Mouse (Mus musculus) liver, embryonic 14.5 days (tissue): ENCODE data around the gene Mrps16. TPM values are rescaled to one million over a fixed set of nuclear protein-coding genes. Genes with fewer than 3 reads are reported as not detected.

ENCODE experiments used
- ATAC-seq: fragments of 200-750 bp; cut with Nextera tagmentation; 2 replicates; pipeline ENCODE4 v1.8.0; 2017; ENCODE audit warnings: moderate number of reproducible peaks, mild to moderate bottlenecking, moderate library complexity; ENCODE audit not compliant: insufficient read depth
- DNase-seq, 3 experiments: peaks; one replicate each; pipeline ENCODE4 v3.0.0-alpha.2; 2012 to 2013; ENCODE audit warnings: low read depth in 3 of 3, low spot score in 3 of 3
- H3K27ac ChIP-seq: fragments of 300-500 bp; sonication (generic); 2 replicates; pipeline ENCODE4 v1.5.1; 2014; ENCODE audit warnings: moderate library complexity, mild to moderate bottlenecking, control low read depth, inconsistent platforms
- H3K27me3 ChIP-seq: fragments of 300-500 bp; sonication (generic); 2 replicates; pipeline ENCODE4 v1.6.1; 2014; ENCODE audit warnings: mild to moderate bottlenecking, low read length, moderate library complexity; ENCODE audit not compliant: control insufficient read depth, insufficient read depth
- H3K36me3 ChIP-seq: fragments of 300-500 bp; sonication (generic); replicated peaks from 2 replicates; pipeline ENCODE4 v1.6.1; 2014; ENCODE audit warnings: low read depth; ENCODE audit not compliant: control insufficient read depth, insufficient read depth
- H3K4me1 ChIP-seq, 2 experiments: fragments of 200-500 bp in 1 of 2; fragments of 300-500 bp in 1 of 2; sonication (generic) in 1 of 2; replicated peaks; 2 replicates each; pipeline ENCODE4 v1.6.1; 2012 to 2014; ENCODE audit warnings: antibody characterized with exemption in 1 of 2, inconsistent platforms in 1 of 2, low read length in 1 of 2; ENCODE audit not compliant: control insufficient read depth in 2 of 2, insufficient read depth in 2 of 2
- H3K4me2 ChIP-seq: fragments of 300-500 bp; sonication (generic); 2 replicates; pipeline ENCODE4 v1.6.1; 2014; ENCODE audit warnings: low read depth, mild to moderate bottlenecking, control low read depth, moderate library complexity
- H3K4me3 ChIP-seq, 2 experiments: fragments of 200-500 bp in 1 of 2; fragments of 300-500 bp in 1 of 2; sonication (generic) in 1 of 2; 2 replicates each; pipeline ENCODE4 v1.5.1; 2012 to 2014; ENCODE audit warnings: low read depth in 2 of 2, low read length in 2 of 2, mild to moderate bottlenecking in 2 of 2, control low read depth in 1 of 2, inconsistent platforms in 1 of 2, moderate library complexity in 1 of 2; ENCODE audit not compliant: insufficient read depth in 1 of 2
- H3K9ac ChIP-seq: fragments of 300-500 bp; sonication (generic); replicated peaks from 2 replicates; pipeline ENCODE4 v1.6.1; 2014; ENCODE audit warnings: mild to moderate bottlenecking, control low read depth, moderate library complexity
- H3K9me3 ChIP-seq: fragments of 300-500 bp; sonication (generic); 2 replicates; pipeline ENCODE4 v1.6.1; 2016; ENCODE audit warnings: low read length, mixed read lengths; ENCODE audit not compliant: control insufficient read depth
- CTCF ChIP-seq: IDR thresholded peaks from 2 replicates; pipeline ENCODE4 v1.5.1; 2016; ENCODE audit warnings: antibody characterized with exemption, low read depth, control low read depth
- EP300 ChIP-seq: IDR thresholded peaks from 2 replicates; pipeline ENCODE4 v1.6.1; 2016; ENCODE audit warnings: antibody characterized with exemption, low read depth
- WGBS: fragments of 180-500 bp; shearing (Covaris S2); extraction: QIAGEN DNeasy Blood & Tissue Kit; methylation state at CpG from one replicate; pipeline ENCODE4 v1.1.7; 2014; ENCODE audit not compliant: insufficient replicate concordance; 5-methylcytosine and 5-hydroxymethylcytosine counted together
- polyA plus RNA-seq, 2 experiments: library from polyadenylated mRNA; depleted of rRNA in 1 of 2; stranded (reverse) in 1 of 2; unstranded in 1 of 2; fragments of >200 nt; fragmentation: Nextera tagmentation in 1 of 2; extraction: Ambion mirVana in 1 of 2; gene quantifications; 2 replicates each; pipeline versions ENCODE4 v1.2.1 to v1.2.3; 2012 to 2014

Gene Mrps16
- polyA plus RNA-seq, 2 experiments: 22.9 to 58.1 TPM

GRCm38 (mm10) chr14:20429833-20430232, 36.4 kb upstream of the Mrps16 start:
- H3K9me3 ChIP-seq: no peaks in the 10 kb centered on the region
- no peak overlapping the region for H3K27ac ChIP-seq
- no peaks in the 10 kb centered on the region for H3K36me3 ChIP-seq
- WGBS: 55% methylated on average over 1 of the region's 1 CpGs
- ATAC-seq (no peak), DNase-seq (no peak)
- H3K4me3 ChIP-seq: no peak overlapping the region
- no peak overlapping the region for H3K9ac ChIP-seq
- H3K4me1 ChIP-seq: no peaks in the 10 kb centered on the region
- H3K4me2 ChIP-seq: no peak overlapping the region
- H3K27me3 ChIP-seq: no peaks in the 10 kb centered on the region
- TF ChIP-seq CTCF (no peak), EP300 (no peak)

- Histone ChIP-seq H3K4me2 (no peak overlapping the region), H3K9me3 (no peaks in the 10 kb centered on the region), H3K4me1 (no peaks in the 10 kb centered on the region), H3K36me3 (no peaks in the 10 kb centered on the region), H3K27ac (no peak overlapping the region), H3K4me3 (no peak overlapping the region), H3K27me3 (no peaks in the 10 kb centered on the region), H3K9ac (no peak overlapping the region)
- 18% methylated on average over 1 of the region's 1 CpGs for WGBS
- no peak for ATAC-seq
- peak; percentile 46 for TF ChIP-seq CTCF
- no peak for TF ChIP-seq EP300
- DNase-seq: no peak
Observed at GRCm38 (mm10) chr14:20428593-20428992, 35.2 kb upstream of the Mrps16 start.

- TF ChIP-seq EP300: no peak
- TF ChIP-seq CTCF: no peak
- H3K4me1 ChIP-seq: no peaks in the 10 kb centered on the region
- H3K9ac ChIP-seq: no peak overlapping the region
- H3K36me3 ChIP-seq: no peaks in the 10 kb centered on the region
- H3K27me3 ChIP-seq: no peaks in the 10 kb centered on the region
- H3K4me3 ChIP-seq: no peak overlapping the region
- no peak for ATAC-seq
- H3K9me3 ChIP-seq: no peaks in the 10 kb centered on the region
- DNase-seq: no peak
- no peak overlapping the region for H3K27ac ChIP-seq
- WGBS: 63% methylated on average over 6 of the region's 6 CpGs
- no peak overlapping the region for H3K4me2 ChIP-seq
Observed at GRCm38 (mm10) chr14:20423046-20423445, 29.6 kb upstream of the Mrps16 start.

DNA sequence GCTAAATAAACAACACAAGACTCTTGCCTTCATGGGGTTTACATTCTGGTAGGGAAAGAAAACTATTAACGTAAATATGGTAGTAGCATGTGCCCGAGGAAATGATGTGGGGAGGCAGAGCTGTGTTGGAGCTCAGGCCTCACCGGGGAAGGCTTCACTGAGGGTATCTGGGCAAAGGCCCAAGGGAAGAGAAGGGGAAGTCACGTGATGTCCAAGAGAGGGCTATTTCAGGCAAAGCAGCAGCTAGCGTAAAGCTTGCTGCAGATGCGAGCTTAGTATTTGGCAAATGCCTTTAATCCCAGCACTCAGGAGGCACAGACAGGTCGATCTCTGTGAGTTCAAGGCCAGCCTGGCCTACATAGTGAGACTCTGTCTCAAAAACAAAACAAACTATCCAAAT, 28.8 kb upstream of the Mrps16 start:
- H3K27me3 ChIP-seq: no peaks in the 10 kb centered on the region
- H3K4me2 ChIP-seq: no peak overlapping the region
- H3K27ac ChIP-seq: no peak overlapping the region
- no peak for ATAC-seq
- H3K36me3 ChIP-seq: no peaks in the 10 kb centered on the region
- H3K4me3 ChIP-seq: no peak overlapping the region
- TF ChIP-seq CTCF (no peak), EP300 (no peak)
- DNase-seq: no peak
- no peaks in the 10 kb centered on the region for H3K4me1 ChIP-seq
- 45% methylated on average over 7 of the region's 7 CpGs for WGBS
- H3K9me3 ChIP-seq: no peaks in the 10 kb centered on the region
- no peak overlapping the region for H3K9ac ChIP-seq

GRCm38 (mm10) chr14:20400071-20400470, 6.6 kb upstream of the Mrps16 start:
- Histone ChIP-seq H3K9me3 (no peaks in the 10 kb centered on the region), H3K36me3 (no peaks in the 10 kb centered on the region), H3K9ac (no peak overlapping the region), H3K4me1 (no peaks in the 10 kb centered on the region), H3K4me2 (no peak overlapping the region), H3K27ac (no peak overlapping the region), H3K27me3 (no peaks in the 10 kb centered on the region), H3K4me3 (no peak overlapping the region)
- peak; percentile 53; the same call in 1 of the 2 replicates for ATAC-seq
- TF ChIP-seq EP300: no peak
- TF ChIP-seq CTCF: peak; percentile 80
- 23% methylated on average over 1 of the region's 1 CpGs for WGBS
- DNase-seq: peak in 2 of 3 experiments; percentile 20 to 40
